ENCODE assay signal across 18 mouse cellular contexts in genomic region chr7:142399250-142399649, GRCm38 (mm10). TPM values are rescaled to one million over a fixed set of nuclear protein-coding genes. Genes with fewer than 3 reads are reported as not detected.
DNase-seq lines count a peak whose midpoint lies in the region; ATAC-seq and TF ChIP-seq lines count a peak whose summit lies in the region.
"Had no signal": no experiment of that assay in that cellular context is flagged by ENCODE, and none has a peak within 500 bp of the region (broad histone marks: within the 10 kb centered on the region; RNA-seq: fewer than 3 reads in every experiment).

No protein-coding gene starts in this region.

- H3K27me3 ChIP-seq in MEL (ENCODE audit: control insufficient read depth in 1 of 2, insufficient read depth in 2 of 2, low read length in 2 of 2): no peaks in the 10 kb centered on the region
- H3K27me3 ChIP-seq in liver, embryonic 11.5 days (replicated peaks; ENCODE audit: control insufficient read depth, insufficient read depth, low read length): no peaks in the 10 kb centered on the region
- H3K27me3 ChIP-seq: midbrain, embryonic 15.5 days; neural tube, embryonic 13.5 days had no signal

- H3K9ac ChIP-seq in MEL (ENCODE audit: control insufficient read depth, low read depth, low read length, poor library complexity, severe bottlenecking): no peak overlapping the region
- H3K9ac ChIP-seq in liver, embryonic 11.5 days (ENCODE audit: low read depth, low read length): no peak overlapping the region
- H3K9ac ChIP-seq: forebrain, postnatal 0 days; midbrain, embryonic 15.5 days; neural tube, embryonic 13.5 days had no signal

- TF ChIP-seq EP300 in MEL (IDR thresholded peaks at IDR 0.05; ENCODE audit: low read depth in 1 of 2, low read length in 2 of 2): peak; percentile 36 to 81; a peak in 3 of 4 replicates

- H3K4me2 ChIP-seq in liver, embryonic 11.5 days: no peak overlapping the region
- H3K4me2 ChIP-seq: midbrain, embryonic 15.5 days; neural tube, embryonic 13.5 days had no signal

- TF ChIP-seq CTCF in MEL (IDR thresholded peaks at IDR 0.05 in 2 of 3, conservative IDR thresholded peaks at IDR 0.05 in 1 of 3; ENCODE audit: control insufficient read depth in 1 of 3, insufficient read depth in 1 of 3, low read depth in 2 of 3, low read length in 3 of 3, poor library complexity in 1 of 3, severe bottlenecking in 1 of 3): no peak

- no peak overlapping the region for H3K4me3 ChIP-seq in MEL (ENCODE audit: control insufficient read depth in 1 of 2, insufficient read depth in 1 of 2, low read depth in 2 of 2, low read length in 2 of 2)
- H3K4me3 ChIP-seq in liver, embryonic 11.5 days (ENCODE audit: low read depth, low read length): no peak overlapping the region
- H3K4me3 ChIP-seq: midbrain, embryonic 15.5 days; neural tube, embryonic 13.5 days had no signal

- peak; percentile 76 for DNase-seq in layer of hippocampus, adult 9-11 months
- DNase-seq in layer of hippocampus, adult 8-10 months (ENCODE audit: low spot score in 2 of 2): no peak
- peak; percentile 82 for DNase-seq in MEL (ENCODE audit: low read depth, low spot score)
- no peak for DNase-seq in liver, embryonic 11.5 days (ENCODE audit: low spot score)
- no peak for DNase-seq in testis, postnatal 10 days (ENCODE audit: low spot score)
- DNase-seq in heart, postnatal 4 days: no peak
- DNase-seq: adrenal gland, adult 8-10 months; cerebellum, adult 11-12 months; forebrain, postnatal 0 days; heart, postnatal 10 days; kidney, postnatal 10 days; lung, adult 18-20 months had no signal

- no peak for TF ChIP-seq RAD21 in MEL (IDR thresholded peaks at IDR 0.05; ENCODE audit: low read depth, low read length)

- TF ChIP-seq POLR2A in MEL (IDR thresholded peaks at IDR 0.05; ENCODE audit: control insufficient read depth in 1 of 2, insufficient read depth in 1 of 2, low read depth in 1 of 2, low read length in 2 of 2, poor library complexity in 1 of 2): no peak

- H3K9me3 ChIP-seq in MEL (replicated peaks; ENCODE audit: insufficient read depth, low read length): no peaks in the 10 kb centered on the region
- no peaks in the 10 kb centered on the region for H3K9me3 ChIP-seq in liver, embryonic 11.5 days (ENCODE audit: control insufficient read depth, low read length)
- H3K9me3 ChIP-seq: midbrain, embryonic 15.5 days; neural tube, embryonic 13.5 days had no signal

- H3K79me2 ChIP-seq in MEL (ENCODE audit: control insufficient read depth, insufficient read depth, low read length, poor library complexity): no peaks in the 10 kb centered on the region

- 33% methylated on average over 1 of the region's 1 CpGs for WGBS in liver, embryonic 11.5 days

- peaks cover 0 to 35% of the 10 kb centered on the region in 2 experiments; a peak in 2 of 4 replicates for H3K36me3 ChIP-seq in MEL (ENCODE audit: control insufficient read depth in 1 of 2, insufficient read depth in 2 of 2, low read length in 2 of 2)
- H3K36me3 ChIP-seq in liver, embryonic 11.5 days (ENCODE audit: control insufficient read depth, insufficient read depth, low read length): no peaks in the 10 kb centered on the region
- H3K36me3 ChIP-seq: midbrain, embryonic 15.5 days; neural tube, embryonic 13.5 days had no signal

- peaks cover 21 to 56% of the 10 kb centered on the region in 2 experiments for H3K4me1 ChIP-seq in MEL (ENCODE audit: control insufficient read depth in 1 of 2, insufficient read depth in 2 of 2, low read length in 2 of 2)
- H3K4me1 ChIP-seq in liver, embryonic 11.5 days (replicated peaks; ENCODE audit: control insufficient read depth, insufficient read depth, low read length): peaks cover 25% of the 10 kb centered on the region
- H3K4me1 ChIP-seq: midbrain, embryonic 15.5 days; neural tube, embryonic 13.5 days had no signal

- ATAC-seq in liver, embryonic 11.5 days (replicated peaks; ENCODE audit: low FRiP score): no peak
- ATAC-seq in monocyte, adult 5-6 weeks (replicated peaks; ENCODE audit: insufficient number of reproducible peaks, low FRiP score, low TSS enrichment, poor library complexity, severe bottlenecking): peak; percentile 55
- ATAC-seq: CD4-positive, CD25-positive, alpha-beta regulatory T cell, adult 4 months; forebrain, postnatal 0 days; midbrain, embryonic 15.5 days had no signal

- H3K27ac ChIP-seq in MEL (ENCODE audit: control insufficient read depth, low read depth, low read length): no peak overlapping the region
- H3K27ac ChIP-seq in liver, embryonic 11.5 days (ENCODE audit: low read depth, low read length): 0 out of 2 replicates have a peak overlapping the region, but pooled peaks have one; percentile 9
- H3K27ac ChIP-seq: midbrain, embryonic 15.5 days; neural tube, embryonic 13.5 days had no signal

TF ChIP-seq in MEL, 35 proteins besides CTCF, POLR2A, EP300 and RAD21:
- TF ChIP-seq TBP (IDR thresholded peaks at IDR 0.05; ENCODE audit: low read depth, low read length) (no peak), CHD1 (IDR thresholded peaks at IDR 0.05; ENCODE audit: low read depth, low read length) (no peak), RCOR1 (IDR thresholded peaks at IDR 0.05; ENCODE audit: low read depth, low read length) (0 out of 2 replicates have a peak, but pooled peaks have one; percentile 30), SIN3A (IDR thresholded peaks at IDR 0.05; ENCODE audit: low read length) (no peak; the same call in 1 of the 2 replicates), GATA1 (IDR thresholded peaks at IDR 0.05; ENCODE audit: low read depth, low read length) (peak; percentile 27; the same call in 1 of the 2 replicates), ELF1 (IDR thresholded peaks at IDR 0.05; ENCODE audit: low read depth, low read length) (peak; percentile 58; the same call in 1 of the 2 replicates), ETS1 (IDR thresholded peaks at IDR 0.05; ENCODE audit: low read depth, low read length) (peak; percentile 43; the same call in 1 of the 2 replicates), UBTF (IDR thresholded peaks at IDR 0.05; ENCODE audit: borderline replicate concordance, insufficient read depth, low read depth, low read length) (no peak), HCFC1 (IDR thresholded peaks at IDR 0.05; ENCODE audit: low read depth, low read length) (0 out of 2 replicates have a peak, but pooled peaks have one; percentile 18), ZNF384 (IDR thresholded peaks at IDR 0.05; ENCODE audit: low read depth, low read length) (peak; percentile 100)

RNA-seq across cellular contexts. Expression of gene Ctsd, which starts 11.4 kb away (rescaled TPM):
- 1,000 to 10,000 TPM in 2 of 4 experiments, 100 to 1,000 TPM in 2; 302 to 1,974 (median 897) TPM for total RNA-seq in layer of hippocampus, adult 8-10 months (2022)
- total RNA-seq in MEL (2012; rRNA removed): 112 and 115 TPM in 2 replicates
- polyA plus RNA-seq in MEL (2012; ENCODE audit: insufficient read depth in 1 of 2, insufficient read length in 2 of 2, low read depth in 1 of 2, low replicate concordance in 2 of 2, missing spikeins in 1 of 2): 100 to 1,000 TPM in 1 of 2 experiments, 10 to 100 TPM in 1; 89.3 to 179 TPM
- 316 and 340 TPM in 2 replicates for polyA plus RNA-seq in liver, embryonic 11.5 days (2014; fragmentation: Nextera tagmentation; extraction: Ambion mirVana)
- 304 to 518 TPM (median 326 TPM) in 3 replicates for total RNA-seq in monocyte, adult 5-6 weeks (2017)
- 100 to 1,000 TPM; 344 to 370 TPM for total RNA-seq in heart, postnatal 4 days (2021)

RNA-seq across cellular contexts. Expression of gene Gm49369, which starts 16.8 kb away (rescaled TPM):
- 10 to 100 TPM in 2 of 4 experiments, 1 to 10 TPM in 2; 2.0 to 27.5 (median 16.4) TPM for total RNA-seq in layer of hippocampus, adult 8-10 months (2022)
- 3.2 and 8.1 TPM in 2 replicates for total RNA-seq in MEL (2012; rRNA removed)
- 10 to 100 TPM in 1 of 2 experiments, not detected in 1; 15.2 TPM for polyA plus RNA-seq in MEL (2012; ENCODE audit: insufficient read depth in 1 of 2, insufficient read length in 2 of 2, low read depth in 1 of 2, low replicate concordance in 2 of 2, missing spikeins in 1 of 2)
- polyA plus RNA-seq in liver, embryonic 11.5 days (2014; fragmentation: Nextera tagmentation; extraction: Ambion mirVana): not detected in 2 replicates
- 242 to 452 TPM (median 290 TPM) in 3 replicates for total RNA-seq in monocyte, adult 5-6 weeks (2017)
- 1 to 10 TPM in 1 of 2 experiments, under 1 TPM in 1; 0.43 to 1.7 TPM for total RNA-seq in heart, postnatal 4 days (2021)
- polyA plus RNA-seq: CD4-positive, CD25-positive, alpha-beta regulatory T cell, adult 4 months; forebrain, postnatal 0 days had no signal

RNA-seq across cellular contexts. Expression of gene Ifitm10, which starts 25.7 kb away (rescaled TPM):
- 10 to 100 TPM; 33.3 to 40.3 (median 35.8) TPM for total RNA-seq in layer of hippocampus, adult 8-10 months (2022)
- not detected in 2 replicates for total RNA-seq in MEL (2012; rRNA removed)
- under 1 TPM in 1 of 2 experiments, not detected in 1; 0.21 TPM for polyA plus RNA-seq in MEL (2012; ENCODE audit: insufficient read depth in 1 of 2, insufficient read length in 2 of 2, low read depth in 1 of 2, low replicate concordance in 2 of 2, missing spikeins in 1 of 2)
- polyA plus RNA-seq in liver, embryonic 11.5 days (2014; fragmentation: Nextera tagmentation; extraction: Ambion mirVana): 1.8 and 2.4 TPM in 2 replicates
- 10.2 to 46.5 TPM (median 13.9 TPM) in 3 replicates for total RNA-seq in monocyte, adult 5-6 weeks (2017)
- total RNA-seq in heart, postnatal 4 days (2021): 1 to 10 TPM; 2.0 TPM

RNA-seq across cellular contexts. Expression of gene Syt8, which starts 35.4 kb away (rescaled TPM):
- 1 to 10 TPM in 2 of 4 experiments, under 1 TPM in 1, not detected in 1; 0.29 to 2.3 (median 1.9) TPM for total RNA-seq in layer of hippocampus, adult 8-10 months (2022)
- total RNA-seq in MEL (2012; rRNA removed): not detected in 2 replicates
- polyA plus RNA-seq in MEL (2012; ENCODE audit: insufficient read depth in 1 of 2, insufficient read length in 2 of 2, low read depth in 1 of 2, low replicate concordance in 2 of 2, missing spikeins in 1 of 2): not detected
- polyA plus RNA-seq in liver, embryonic 11.5 days (2014; fragmentation: Nextera tagmentation; extraction: Ambion mirVana): 0.41 and 0.42 TPM in 2 replicates
- not detected in 3 replicates for total RNA-seq in monocyte, adult 5-6 weeks (2017)
- not detected for total RNA-seq in heart, postnatal 4 days (2021)
- total RNA-seq: forebrain, postnatal 0 days; heart, adult 18-20 months; heart, postnatal 10 days; left cerebral cortex, adult 8-10 months had no signal
- polyA plus RNA-seq: CD4-positive, CD25-positive, alpha-beta regulatory T cell, adult 4 months; forebrain, postnatal 0 days; midbrain, embryonic 15.5 days; neural tube, embryonic 13.5 days had no signal

RNA-seq across cellular contexts. Expression of gene Tnni2, which starts 42.4 kb away (rescaled TPM):
- 1 to 10 TPM; 1.2 to 4.9 (median 2.7) TPM for total RNA-seq in layer of hippocampus, adult 8-10 months (2022)
- not detected in 2 replicates for total RNA-seq in MEL (2012; rRNA removed)
- polyA plus RNA-seq in MEL (2012; ENCODE audit: insufficient read depth in 1 of 2, insufficient read length in 2 of 2, low read depth in 1 of 2, low replicate concordance in 2 of 2, missing spikeins in 1 of 2): under 1 TPM in 1 of 2 experiments, not detected in 1; 0.84 TPM
- polyA plus RNA-seq in liver, embryonic 11.5 days (2014; fragmentation: Nextera tagmentation; extraction: Ambion mirVana): 1.9 and 3.7 TPM in 2 replicates
- 7.5 to 20.6 TPM (median 11.3 TPM) in 3 replicates for total RNA-seq in monocyte, adult 5-6 weeks (2017)
- total RNA-seq in heart, postnatal 4 days (2021): 10 to 100 TPM in 1 of 2 experiments, 1 to 10 TPM in 1; 6.6 to 16.4 TPM
- polyA plus RNA-seq: CD4-positive, CD25-positive, alpha-beta regulatory T cell, adult 4 months had no signal

Comparison
In these comparisons a context has a peak if more than half of its experiments do, and no peak if none do; other contexts are left out.
1. DNase-seq: peak in layer of hippocampus, adult 9-11 months (single experiment) and MEL (single experiment); none in layer of hippocampus, adult 8-10 months (0 of 2), liver, embryonic 11.5 days (single experiment), testis, postnatal 10 days (single experiment) and heart, postnatal 4 days (single experiment).